Mouse (Mus musculus) cortical plate, adult 2 months (tissue): ENCODE results near the gene Prmt8.

ENCODE experiments used
- CTCF ChIP-seq: fragments of 200-500 bp; IDR thresholded peaks from 2 replicates; pipeline ENCODE4 v1.5.1; 2011; ENCODE audit warnings: mild to moderate bottlenecking, control low read depth, low read length; ENCODE audit not compliant: insufficient read depth; ENCODE audit errors: extremely low read depth
- POLR2A ChIP-seq: fragments of 200-500 bp; IDR thresholded peaks from 2 replicates; pipeline ENCODE4 v1.6.1; 2011; ENCODE audit warnings: mild to moderate bottlenecking, low read length, control low read depth; ENCODE audit not compliant: insufficient read depth; ENCODE audit errors: extremely low read depth

- no peak for TF ChIP-seq POLR2A
- TF ChIP-seq CTCF: no peak
These were observed 12.4 kb downstream of the Prmt8 start for GRCm38 (mm10) chr6:127756856-127757255.
